Mouse (Mus musculus) retina, embryonic 14.5 days (tissue): ENCODE data around the gene Tpt1.
"Not testable (repeated sequence)": the region's sequence is repeated elsewhere in the genome, so short reads cannot be mapped to it uniquely, and the experiment has no call there.

Experiments used
- DNase-seq: peaks from one replicate; pipeline ENCODE4 v3.0.0-alpha.2; 2015; ENCODE audit warnings: low spot score

The Tpt1 gene

DNA sequence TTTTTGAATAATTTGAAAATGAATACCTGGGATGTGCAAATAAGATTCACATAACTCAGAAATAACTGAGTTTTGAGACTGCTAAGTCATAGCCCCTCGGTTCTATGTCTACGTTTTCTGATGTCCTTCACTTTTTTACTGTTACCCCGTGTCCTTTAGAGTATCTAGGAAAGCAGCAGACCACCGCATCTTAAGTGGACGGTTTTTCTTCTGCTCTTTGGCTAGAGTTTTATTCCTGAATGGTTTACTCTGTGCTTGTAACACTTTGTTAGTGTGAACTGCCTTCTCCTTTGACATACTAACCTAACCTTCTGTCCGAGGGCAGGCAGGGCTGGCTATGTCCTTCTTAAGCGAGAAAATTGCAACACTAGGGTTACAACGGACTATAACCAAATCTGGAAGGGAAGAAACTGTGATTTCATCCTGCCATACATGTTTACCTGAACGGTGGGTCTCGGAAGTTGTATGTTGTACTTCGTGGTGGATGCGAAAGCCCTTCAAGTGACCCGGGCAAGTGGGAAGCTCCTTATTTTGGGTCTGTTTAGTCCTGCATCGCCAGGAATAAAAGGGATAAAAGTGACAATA, 690 bp upstream of the Tpt1 start:
- DNase-seq, result no peak

DNA sequence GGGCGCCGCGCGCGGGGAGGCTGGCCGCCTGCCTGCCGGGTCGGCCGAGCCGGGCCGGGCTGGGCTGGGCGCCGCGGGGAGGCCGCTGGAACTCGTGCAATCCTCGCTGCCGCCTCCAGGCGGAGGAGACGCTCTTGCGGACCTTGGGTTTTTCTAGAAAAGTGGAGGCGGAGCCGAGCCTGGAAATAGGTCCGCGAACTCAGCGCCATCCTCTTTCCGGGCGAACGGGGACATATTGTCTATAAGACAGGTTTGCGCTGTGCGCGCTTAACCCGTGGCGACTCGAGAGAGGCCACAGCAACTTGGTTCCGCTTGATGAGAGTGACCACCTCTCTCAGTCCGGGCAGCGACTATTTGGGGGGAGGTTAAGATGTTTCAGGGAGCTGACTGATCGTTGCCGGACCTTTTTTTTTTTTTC, 814 bp downstream of the Tpt1 start:
- peak; percentile 90 for DNase-seq

DNA sequence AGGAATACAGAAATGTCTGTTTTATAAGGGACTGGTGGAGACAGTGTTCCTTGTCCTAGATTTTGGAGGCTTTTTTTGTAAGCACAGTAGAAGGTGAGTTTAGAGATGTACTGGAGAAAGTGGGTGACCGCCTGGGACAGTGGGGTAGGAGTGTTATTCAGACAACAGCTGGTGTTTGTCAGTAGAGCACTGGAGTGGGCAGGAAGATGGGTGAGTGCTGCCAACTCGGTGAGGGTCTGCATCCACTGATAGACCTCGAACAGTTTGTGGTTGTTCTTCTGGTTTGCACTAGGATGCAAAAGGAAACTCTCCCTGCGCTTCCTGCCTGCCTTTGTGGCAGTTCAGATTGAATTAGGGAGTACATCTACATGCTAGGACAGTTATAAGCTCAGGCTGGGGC, 2.8 kb downstream of the Tpt1 start:
- no peak for DNase-seq

DNA sequence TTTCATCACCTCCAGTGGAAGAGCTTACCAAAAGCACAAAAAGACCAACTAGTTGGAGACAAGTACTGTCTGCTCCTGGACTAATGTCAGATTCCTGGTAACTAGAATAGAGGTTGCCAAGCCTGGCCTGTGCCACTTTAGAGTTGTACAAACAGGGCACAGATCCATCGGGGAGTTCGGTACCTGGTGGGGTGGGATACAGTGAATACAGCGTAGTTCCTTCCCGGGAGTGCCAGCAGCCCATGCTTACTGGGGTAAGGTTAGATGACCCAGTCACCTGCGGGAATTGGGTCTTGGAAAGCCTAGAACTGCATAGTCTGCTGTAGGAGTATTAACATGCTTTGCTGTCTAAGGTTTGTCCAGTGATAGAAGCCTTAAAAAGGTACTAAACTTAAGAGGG, 3.6 kb downstream of the Tpt1 start:
- no peak for DNase-seq

DNA sequence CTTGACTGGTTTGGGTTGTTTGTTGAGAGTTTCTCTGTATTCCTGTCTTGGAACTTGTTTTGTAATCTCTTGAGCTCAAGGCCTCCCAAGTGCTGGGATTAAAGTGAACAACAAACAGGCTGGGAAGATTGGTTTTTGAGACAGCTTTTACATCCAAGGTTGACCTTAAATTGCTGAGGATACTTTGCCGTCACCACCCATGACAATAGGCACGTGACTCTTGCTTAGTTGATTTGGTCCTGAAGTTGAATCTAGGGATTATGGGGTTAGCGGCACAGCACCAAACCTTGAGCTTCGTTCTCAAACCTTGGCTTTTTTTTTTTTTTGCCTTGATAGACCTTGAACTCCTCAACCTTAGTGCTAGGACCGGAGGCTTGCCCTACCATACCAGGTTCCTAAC, 4.3 kb downstream of the Tpt1 start:
- no peak for DNase-seq

DNA sequence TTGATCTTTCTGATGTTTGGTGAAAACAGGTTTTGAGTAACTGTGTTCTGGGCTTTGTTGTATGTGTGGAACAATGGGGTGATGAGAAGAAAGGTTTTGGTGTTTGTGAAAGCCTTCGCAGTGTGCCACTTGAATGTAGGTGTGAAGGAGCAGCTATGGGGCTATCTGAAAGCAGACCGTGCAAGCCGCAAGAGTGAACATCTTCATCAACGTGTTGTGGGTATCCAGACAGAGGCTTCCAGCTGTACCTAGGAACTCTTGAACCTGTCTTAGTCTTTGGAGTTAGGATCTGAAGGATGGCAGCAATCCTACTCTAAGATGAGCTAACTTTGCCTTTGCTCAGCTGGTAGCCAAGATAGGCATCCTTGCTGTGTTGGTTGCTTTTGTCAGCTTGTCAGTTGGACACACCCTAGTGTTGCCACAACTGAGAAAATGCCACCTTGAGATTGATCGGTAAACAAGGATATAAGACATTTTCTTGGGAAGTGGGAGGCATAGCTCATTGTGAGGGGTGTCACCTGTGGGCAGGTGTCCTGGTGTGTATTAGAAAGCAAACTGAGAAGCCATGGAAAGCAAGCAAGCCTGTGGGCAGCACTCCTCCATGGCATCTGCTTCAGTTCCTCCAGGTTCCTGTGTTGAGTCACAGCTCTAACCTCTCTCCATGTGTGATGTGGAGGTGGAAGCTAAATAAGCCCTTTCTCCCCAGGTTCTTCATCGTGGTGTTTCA, 5.1 kb downstream of the Tpt1 start:
- no peak for DNase-seq

DNA sequence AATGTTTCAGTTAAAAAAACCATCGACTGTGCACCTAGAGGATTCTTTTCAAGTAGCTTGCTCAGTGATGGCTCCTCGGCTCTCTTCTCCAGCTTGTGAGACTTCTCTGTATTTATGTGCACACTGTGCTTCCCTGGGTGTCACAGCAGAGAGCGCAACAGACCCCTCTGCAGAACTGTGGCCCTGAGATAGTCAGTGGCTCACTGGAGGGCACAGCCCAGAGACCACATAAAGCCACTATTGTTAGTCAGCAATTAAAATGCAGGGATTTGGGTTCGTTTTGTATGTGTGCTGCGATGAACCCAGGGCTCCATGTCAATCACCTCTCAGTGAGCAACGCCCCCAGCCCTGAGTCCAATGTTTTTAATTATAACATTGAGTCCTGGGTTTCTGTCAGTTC, 5.9 kb downstream of the Tpt1 start:
- DNase-seq, result no peak

DNA sequence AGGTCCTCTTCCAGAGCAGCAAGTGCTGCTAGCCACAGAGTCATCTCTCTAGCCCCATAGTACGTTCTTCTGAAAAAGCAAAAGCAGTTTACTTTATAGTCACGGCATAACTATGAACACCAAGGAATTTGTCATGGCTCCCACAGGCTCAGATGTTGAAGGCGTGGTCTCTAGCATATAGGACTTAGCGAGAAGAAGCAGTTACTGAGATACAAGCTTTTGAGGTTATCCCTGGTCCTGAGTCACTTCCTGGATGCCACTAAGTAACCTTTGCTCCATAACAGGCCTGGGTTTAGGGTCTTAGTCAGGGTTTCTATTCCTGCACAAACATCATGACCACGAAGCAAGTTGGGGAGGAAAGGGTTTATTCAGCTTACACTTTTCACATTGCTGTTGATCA, 7.1 kb downstream of the Tpt1 start:
- DNase-seq, result no peak

DNA sequence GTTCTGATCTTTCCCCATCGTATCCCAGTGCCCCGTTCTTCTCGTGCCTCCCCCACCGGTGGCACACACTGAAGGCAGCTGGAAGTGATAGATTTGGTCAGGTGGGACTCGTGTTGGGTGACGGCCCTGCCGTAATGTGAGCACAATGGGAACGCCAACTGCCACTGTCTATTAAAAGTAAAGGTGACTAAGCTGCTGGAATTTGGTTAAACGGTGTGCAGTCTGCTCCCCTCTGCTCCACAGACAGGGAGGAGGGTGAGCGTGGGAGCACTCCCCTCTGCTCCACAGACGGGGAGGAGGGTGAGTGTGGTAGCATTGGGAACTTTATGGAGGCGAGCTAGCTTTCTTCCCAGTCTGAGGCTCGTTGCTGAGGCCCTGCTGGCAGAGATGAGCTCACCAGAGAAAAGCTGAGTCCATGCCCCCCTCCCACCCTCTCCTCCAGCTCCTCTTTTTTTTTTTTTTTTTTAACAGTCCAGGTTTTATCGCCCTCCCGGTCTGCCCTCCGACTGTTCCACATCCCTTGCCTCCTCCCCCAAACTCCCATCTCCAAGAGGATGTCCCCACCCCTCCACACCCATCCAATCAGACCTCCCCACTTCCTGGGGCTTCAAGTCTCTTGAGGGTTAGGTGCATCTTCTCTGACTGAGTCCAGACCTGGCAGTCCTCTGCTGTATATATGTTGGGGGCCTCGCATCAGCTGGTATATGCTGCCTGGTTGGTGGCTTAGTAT, 10.5 kb downstream of the Tpt1 start:
- no peak for DNase-seq

DNA sequence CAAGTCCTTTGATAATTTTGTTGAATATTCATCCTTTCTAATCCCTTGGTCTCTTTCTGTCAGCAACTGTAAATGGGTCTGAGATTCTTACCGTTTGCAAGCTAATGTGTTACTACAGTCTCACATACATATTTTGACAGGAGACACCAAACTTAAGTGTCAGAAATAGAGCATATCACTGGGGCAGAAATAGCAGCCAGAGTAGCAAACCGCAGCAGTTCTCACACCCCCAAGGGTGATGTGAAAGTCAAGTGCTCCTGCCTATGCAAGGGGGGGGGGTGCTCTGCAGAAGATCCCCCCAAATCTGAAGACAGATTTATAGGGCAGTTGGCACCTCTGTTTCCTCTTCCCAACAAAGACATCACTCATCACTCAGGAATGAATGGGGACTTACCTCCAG, 13.3 kb downstream of the Tpt1 start:
- DNase-seq, result no peak

DNA sequence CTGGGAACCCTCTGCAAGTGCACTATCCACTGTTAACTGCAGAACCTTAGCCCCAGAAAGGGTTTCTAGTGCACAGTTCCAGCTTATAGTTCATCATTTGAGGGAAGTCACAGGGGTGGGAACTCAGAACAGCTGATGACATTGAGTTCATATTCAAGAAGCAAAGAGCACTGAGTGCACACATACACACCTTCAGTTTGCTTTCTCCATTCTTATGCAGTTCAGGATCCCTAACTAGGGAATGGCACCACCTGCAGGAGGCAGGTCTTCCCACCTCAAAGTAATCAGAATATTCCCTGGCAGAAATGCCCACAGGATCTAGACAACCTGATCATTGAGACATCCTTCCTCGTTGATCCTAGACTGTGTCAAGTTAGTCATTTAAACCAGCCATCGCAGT, 14.7 kb downstream of the Tpt1 start:
- no peak for DNase-seq

DNA sequence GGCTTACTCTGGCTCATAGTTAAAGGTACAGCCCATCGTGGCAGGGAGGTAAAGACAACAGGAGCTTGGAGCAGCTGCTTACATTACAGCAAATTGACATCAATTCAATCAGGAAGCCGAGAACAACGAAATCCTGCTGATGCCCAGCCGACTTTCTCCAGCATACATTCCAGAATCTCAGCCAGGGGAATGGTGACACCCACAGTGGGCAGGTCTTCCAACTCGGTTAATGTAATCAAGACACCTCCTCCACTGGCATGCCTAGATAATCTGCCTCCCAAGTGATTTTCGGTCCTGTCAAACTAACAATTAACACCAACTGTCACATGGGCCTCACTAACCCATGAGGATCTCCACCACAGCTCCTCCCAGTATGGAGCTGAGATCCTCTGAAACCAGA, 17.8 kb downstream of the Tpt1 start:
- DNase-seq, result no peak

DNA sequence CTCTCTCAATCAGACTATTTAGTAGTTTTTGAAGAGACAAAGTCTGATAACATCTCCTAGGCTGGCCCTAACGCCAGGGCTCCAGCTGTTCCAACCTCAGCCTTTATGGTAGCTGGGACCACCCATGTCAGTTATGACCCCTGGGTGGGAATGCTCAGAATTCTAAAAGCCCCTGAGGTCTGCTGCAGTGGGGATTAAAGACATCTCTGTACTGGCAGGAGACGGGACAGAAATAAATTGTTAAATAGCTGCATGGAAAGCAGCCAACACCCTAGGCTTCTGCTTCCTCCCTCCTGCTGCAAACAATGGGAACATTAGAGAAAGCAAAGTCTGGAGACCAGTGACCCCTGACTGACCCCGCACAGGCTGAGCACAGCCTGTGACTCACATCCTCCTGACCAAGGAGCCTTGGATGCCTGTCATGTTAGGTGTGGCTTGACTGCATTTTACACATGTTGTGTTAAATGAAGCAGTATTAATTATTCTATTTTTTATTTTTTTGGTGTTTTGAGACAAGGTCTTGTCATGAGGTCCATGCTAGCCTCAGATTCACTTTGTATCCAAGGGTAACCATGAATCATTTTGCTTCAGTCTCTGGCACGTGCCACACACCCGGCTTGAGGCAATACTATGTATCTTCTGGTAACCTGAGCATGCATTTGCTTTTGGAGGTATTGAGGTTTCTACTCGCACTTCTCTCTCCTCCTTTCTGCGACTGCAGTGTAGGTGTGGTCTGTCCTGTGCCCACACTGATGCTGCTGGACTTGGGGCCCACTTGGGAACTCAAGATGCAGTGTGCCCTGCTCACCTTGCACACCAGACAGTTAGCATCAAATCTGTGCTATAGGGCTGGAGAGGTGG, 18.9 kb downstream of the Tpt1 start:
- DNase-seq, result peak; percentile 80

DNA sequence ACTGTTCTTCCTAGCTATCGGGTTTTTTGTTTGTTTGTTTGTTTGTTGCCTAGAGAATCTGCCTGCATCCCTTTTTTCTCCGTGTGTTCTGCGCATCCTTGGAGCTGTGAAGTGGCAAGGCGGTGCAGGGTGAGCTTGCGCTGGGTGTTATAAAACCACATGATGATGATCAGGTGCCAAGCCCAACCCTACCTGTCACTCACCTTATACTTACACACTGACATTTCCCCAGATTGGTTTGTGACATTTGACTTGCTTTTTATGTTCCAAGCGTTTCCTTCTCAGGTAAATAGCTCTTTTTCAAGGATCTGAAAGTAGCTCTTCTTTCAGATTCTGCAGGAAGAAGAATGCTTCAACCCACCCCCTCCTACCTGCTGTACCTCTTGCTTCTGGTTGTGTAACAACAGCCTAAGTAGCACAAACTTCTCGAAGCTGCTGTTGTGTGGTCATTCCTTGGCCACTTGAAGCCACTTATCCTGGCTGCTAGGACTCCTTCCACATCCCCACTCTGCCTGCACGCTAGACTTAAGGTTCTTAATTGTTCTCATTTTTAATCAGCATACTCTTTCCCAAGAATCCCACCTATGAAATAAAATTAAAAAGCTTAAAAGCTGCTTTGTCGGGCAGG, 21.9 kb downstream of the Tpt1 start:
- no peak for DNase-seq

DNA sequence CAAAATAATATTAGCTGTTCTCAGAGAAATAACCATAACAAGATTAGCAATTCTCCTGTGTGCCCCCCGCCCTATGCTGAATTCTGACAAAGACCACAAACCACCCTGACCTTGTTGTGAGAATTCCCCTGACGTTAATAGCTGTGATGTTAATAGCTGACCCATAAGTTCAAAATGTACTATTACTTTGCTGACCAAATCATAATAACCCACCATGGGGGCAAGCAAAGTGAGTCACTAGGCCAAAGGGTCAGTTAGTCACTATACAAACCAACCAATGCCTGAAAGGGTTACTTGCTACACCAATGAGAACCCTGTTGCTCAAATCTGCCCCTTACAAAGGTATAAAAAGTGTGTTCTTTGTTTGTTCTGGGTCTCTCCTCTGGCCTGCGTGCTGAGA, 23.1 kb downstream of the Tpt1 start:
- DNase-seq, result not testable (repeated sequence)

DNA sequence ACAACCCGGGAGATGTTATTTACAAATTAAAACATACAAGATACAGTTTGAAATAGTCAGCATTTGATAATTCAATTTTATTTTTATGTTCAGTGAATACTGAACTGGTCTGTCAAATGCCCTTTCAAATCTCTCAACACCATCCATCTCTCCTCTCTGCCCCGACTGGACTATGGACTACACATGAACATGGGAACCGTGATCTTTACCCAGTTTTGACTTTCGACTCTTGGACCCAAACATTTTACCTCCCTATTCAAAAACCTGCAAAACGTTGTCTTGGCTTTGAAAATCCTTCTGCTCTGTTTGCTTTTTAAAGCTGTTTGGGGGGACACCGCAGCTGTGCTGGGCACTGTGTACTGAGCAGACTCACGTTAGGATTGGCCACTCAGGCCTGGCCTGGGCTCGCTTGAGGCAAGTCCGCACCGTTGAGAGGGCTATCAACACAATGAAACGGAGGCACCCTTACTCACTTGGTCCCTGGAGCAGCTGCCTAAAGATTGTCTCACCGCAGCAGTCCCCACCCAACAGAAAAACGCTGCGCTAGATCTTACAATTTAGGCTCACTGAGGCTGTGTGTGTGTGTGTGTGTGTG, 25.0 kb downstream of the Tpt1 start:
- no peak for DNase-seq

DNA sequence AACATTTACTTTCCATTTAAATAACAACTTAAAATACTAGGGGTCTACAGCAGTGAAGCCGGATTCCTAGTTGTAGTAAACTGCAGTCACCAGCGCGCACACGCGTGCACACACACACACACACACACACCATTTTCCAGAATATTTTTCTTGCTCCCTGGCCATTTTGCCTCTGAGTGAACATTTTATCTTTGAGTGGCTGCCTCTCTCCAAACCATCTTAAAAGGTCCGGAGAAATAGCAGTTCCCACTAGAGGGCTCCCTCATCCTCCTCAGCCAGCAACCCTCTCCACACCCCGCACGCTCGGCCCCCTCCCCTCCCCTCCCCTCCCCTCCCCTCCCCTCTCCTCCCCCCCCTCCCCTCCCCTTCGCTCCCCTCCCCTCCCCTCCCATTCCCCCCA, 25.7 kb downstream of the Tpt1 start:
- DNase-seq, result peak; percentile 84

DNA sequence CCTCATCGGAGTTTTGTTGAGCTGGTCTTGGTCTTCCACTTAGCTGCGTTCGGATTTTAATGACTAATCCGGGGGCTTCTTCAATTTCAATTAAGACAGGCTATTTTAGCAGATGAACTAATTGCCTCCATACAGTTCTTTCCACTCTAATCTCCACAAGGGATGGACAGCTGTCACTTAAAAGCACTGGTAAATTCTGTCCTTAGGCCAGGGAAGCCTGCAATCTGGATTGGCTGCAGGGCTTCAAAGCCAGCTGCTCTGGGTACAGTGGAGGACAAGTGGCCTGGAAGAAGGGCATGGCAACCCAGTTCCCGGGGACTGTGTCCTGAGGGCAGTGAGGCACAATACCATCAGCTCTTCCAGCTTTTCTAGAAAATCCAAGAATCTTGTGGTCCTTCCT, 26.2 kb downstream of the Tpt1 start:
- DNase-seq, result peak; percentile 76

DNA sequence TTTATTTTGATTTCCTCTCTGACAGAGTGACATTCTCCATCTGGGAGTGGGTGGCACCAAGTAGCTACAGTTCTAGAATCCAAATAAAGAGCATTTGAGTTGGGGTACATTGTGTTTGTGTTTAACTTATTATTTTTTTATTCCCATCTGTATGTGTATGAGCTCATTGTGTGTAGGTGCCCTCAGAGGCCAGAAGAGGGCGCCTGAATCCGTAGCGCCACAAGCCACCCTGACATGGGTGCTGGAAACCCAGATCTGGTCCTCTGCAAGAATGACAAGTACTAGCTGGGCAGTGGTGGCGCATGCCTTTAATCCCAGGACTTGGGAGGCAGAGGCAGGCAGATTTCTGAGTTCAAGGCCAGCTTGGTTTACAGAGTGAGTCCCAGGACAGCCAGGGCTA, 26.9 kb downstream of the Tpt1 start:
- no peak for DNase-seq

DNA sequence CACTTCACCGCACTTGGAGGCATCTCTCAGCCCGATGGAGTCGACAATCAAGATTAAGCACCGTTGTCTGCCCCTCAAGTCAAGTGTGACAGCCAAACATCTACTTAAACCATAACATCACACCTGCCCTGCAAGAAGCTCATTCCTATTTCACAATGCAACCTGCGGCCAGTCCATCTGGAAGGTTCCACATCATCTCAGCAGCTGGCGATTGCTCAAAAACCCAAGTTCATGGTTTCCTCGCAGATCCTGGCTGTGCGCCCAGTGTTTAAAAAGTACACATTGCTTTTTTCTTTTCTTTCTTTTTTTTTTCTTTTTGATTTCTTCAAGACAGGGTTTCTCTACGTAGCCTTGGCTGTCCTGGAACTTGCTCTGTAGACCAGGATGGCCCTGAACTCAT, 28.7 kb downstream of the Tpt1 start:
- no peak for DNase-seq

DNA sequence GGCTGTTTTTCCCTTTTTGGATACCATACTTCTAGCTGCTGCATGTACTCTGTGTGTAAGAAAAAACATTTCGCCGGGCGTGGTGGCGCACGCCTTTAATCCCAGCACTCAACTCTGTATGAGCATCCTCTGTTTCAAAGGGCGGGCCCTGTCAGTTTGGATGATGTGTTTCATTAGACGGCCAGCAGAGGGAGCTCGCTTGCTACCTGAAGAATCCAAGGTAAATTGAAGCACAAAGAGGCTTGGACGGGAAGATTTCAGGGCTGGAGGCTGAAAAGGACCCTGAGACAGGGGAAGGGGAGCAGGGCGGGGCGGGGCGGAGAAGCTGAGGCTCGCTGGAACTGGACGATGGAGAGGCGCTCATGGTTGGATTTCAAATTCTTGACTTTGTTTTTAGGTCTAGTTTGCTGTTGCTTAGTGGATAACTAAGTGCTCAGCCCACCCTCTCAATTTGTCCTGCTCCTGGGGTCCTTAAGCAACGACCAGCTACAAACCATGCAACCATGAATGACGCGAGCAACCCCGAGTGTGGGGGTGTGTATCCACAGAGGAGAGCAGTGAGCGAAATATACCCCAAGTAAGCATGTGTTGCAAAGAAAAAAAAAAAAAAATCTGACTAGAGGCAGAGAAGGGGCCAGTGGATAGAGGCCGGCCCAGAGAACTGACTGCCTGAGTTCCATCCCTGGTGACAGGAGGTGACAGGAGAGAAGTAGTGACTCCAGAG, 31.6 kb downstream of the Tpt1 start:
- peak; percentile 92 for DNase-seq
